Mouse (Mus musculus): ENCODE measurements around the gene Unc93b1.

- TF ChIP-seq CTCF (IDR thresholded peaks at IDR 0.05; ENCODE audit: insufficient read depth, low read depth, low read length) (peak; percentile 36; the same call in 1 of the 2 replicates), POLR2A (IDR thresholded peaks at IDR 0.05; ENCODE audit: insufficient read depth, low read depth, low read length) (no peak)
These were observed 11.7 kb downstream of the Unc93b1 start for GRCm38 (mm10) chr19:3946715-3947114.

Measured in olfactory bulb, adult 2 months (tissue).